In the genomic region with DNA sequence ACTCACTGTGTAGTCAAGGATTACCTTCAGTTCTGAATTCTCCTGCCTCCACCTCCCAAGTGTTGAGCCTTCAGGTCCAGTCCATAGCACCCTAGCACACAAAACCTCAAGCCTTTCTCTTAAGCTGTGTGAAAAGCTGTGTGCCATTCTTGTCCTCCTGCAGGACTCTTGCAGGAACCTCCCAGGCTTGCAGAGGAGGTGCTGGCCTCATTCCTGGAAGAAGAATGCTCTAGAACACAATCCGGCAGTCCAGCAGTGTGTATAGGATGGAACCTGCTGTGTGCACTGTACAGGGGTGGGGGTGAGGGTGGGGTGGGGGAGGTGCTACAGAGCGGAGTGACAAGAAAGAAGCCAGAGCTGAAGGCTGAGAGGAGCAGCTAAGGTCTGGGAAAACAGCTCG, we compare ENCODE assay signal across 26 mouse cellular contexts. TPM values are rescaled to one million over a fixed set of nuclear protein-coding genes. Genes with fewer than 3 reads are reported as not detected.
DNase-seq lines count a peak whose midpoint lies in the region; ATAC-seq lines count a peak whose summit lies in the region.
"Had no signal": no experiment of that assay in that cellular context is flagged by ENCODE, and none has a peak within 500 bp of the region (broad histone marks: within the 10 kb centered on the region; RNA-seq: fewer than 3 reads in every experiment).

No protein-coding gene starts in this region.

- no peak overlapping the region for H3K4me2 ChIP-seq in limb, embryonic 13.5 days (replicated peaks)
- H3K4me2 ChIP-seq: embryonic facial prominence, embryonic 13.5 days; embryonic facial prominence, embryonic 15.5 days; forebrain, embryonic 12.5 days had no signal

- DNase-seq in frontal cortex, postnatal 36 days (ENCODE audit: low spot score in 2 of 2), result no peak
- DNase-seq in limb, embryonic 10.5 days (ENCODE audit: low spot score), result no peak
- peak; percentile 58 for DNase-seq in brain, adult 2 months (ENCODE audit: low read depth, low spot score)
- no peak for DNase-seq in gastrocnemius, postnatal 36 days
- DNase-seq: adrenal gland, postnatal 10 days; adrenal gland, postnatal 25 days; B cell, adult 2 months; cerebellum, adult 11-12 months; cerebellum, adult 2 months; cerebellum, adult 9-10 months; cerebellum, postnatal 14 days; cerebellum, postnatal 36 days; embryo, embryonic 11 days had no signal

- no peaks in the 10 kb centered on the region for H3K27me3 ChIP-seq in limb, embryonic 13.5 days
- no peaks in the 10 kb centered on the region for H3K27me3 ChIP-seq in limb, embryonic 10.5 days (ENCODE audit: low read depth, poor library complexity, severe bottlenecking)
- H3K27me3 ChIP-seq: CH12.LX; embryonic facial prominence, embryonic 13.5 days; embryonic facial prominence, embryonic 15.5 days; forebrain, embryonic 12.5 days; Patski had no signal

- 63% methylated on average over 3 of the region's 3 CpGs for WGBS in limb, embryonic 13.5 days
- 87% methylated on average over 3 of the region's 3 CpGs for WGBS in limb, embryonic 10.5 days

- no peak overlapping the region for H3K9ac ChIP-seq in limb, embryonic 13.5 days
- H3K9ac ChIP-seq: embryonic facial prominence, embryonic 13.5 days; embryonic facial prominence, embryonic 15.5 days; forebrain, embryonic 12.5 days had no signal

- H3K36me3 ChIP-seq in limb, embryonic 13.5 days, result no peaks in the 10 kb centered on the region
- no peaks in the 10 kb centered on the region for H3K36me3 ChIP-seq in limb, embryonic 10.5 days
- H3K36me3 ChIP-seq: embryonic facial prominence, embryonic 13.5 days; embryonic facial prominence, embryonic 15.5 days; forebrain, embryonic 10.5 days; forebrain, embryonic 12.5 days had no signal

- H3K9me3 ChIP-seq in limb, embryonic 13.5 days, result no peaks in the 10 kb centered on the region
- no peaks in the 10 kb centered on the region for H3K9me3 ChIP-seq in limb, embryonic 10.5 days (replicated peaks)
- H3K9me3 ChIP-seq: embryonic facial prominence, embryonic 13.5 days; embryonic facial prominence, embryonic 15.5 days; forebrain, embryonic 10.5 days; forebrain, embryonic 12.5 days had no signal

- peak overlapping the region; percentile 34; the same call in 1 of the 2 replicates for H3K27ac ChIP-seq in limb, embryonic 13.5 days
- no peak overlapping the region for H3K27ac ChIP-seq in limb, embryonic 10.5 days
- H3K27ac ChIP-seq: embryonic facial prominence, embryonic 13.5 days; embryonic facial prominence, embryonic 15.5 days; forebrain, embryonic 10.5 days; forebrain, embryonic 12.5 days had no signal

- intact Hi-C loops in gastrocnemius, postnatal 36 days (cut with DNase I), result no loop called here

- peak; percentile 82 for ATAC-seq in frontal cortex, adult (ENCODE audit: low TSS enrichment)
- ATAC-seq in limb, embryonic 13.5 days (ENCODE audit: low FRiP score, low read depth), result no peak
- ATAC-seq: activated CD4-positive, CD25-positive, alpha-beta regulatory T cell, adult 4 months; CD4-positive, CD25-positive, alpha-beta regulatory T cell, adult 4 months; forebrain, embryonic 14.5 days; forebrain, embryonic 16.5 days; Patski had no signal

- H3K4me1 ChIP-seq in limb, embryonic 13.5 days, result no peaks in the 10 kb centered on the region
- H3K4me1 ChIP-seq in limb, embryonic 10.5 days, result 0 out of 2 replicates have a peak, but pooled peaks cover 5% of the 10 kb centered on the region
- H3K4me1 ChIP-seq: forebrain, embryonic 12.5 days had no signal

- no peak overlapping the region for H3K4me3 ChIP-seq in limb, embryonic 13.5 days
- H3K4me3 ChIP-seq in limb, embryonic 10.5 days, result no peak overlapping the region
- H3K4me3 ChIP-seq: embryonic facial prominence, embryonic 13.5 days; embryonic facial prominence, embryonic 15.5 days; erythroblast, embryonic 14.5 days; forebrain, embryonic 10.5 days; forebrain, embryonic 12.5 days had no signal

RNA-seq across cellular contexts. Expression of gene Tnrc18, which starts 30.7 kb away (rescaled TPM):
- polyA plus RNA-seq in limb, embryonic 13.5 days (2015; fragmentation: Nextera tagmentation; extraction: Ambion mirVana), result 37.4 and 37.7 TPM in 2 replicates
- polyA plus RNA-seq in limb, embryonic 10.5 days (2016; fragmentation: Nextera tagmentation; extraction: Ambion mirVana), result 24.7 and 39.0 TPM in 2 replicates
- total RNA-seq in gastrocnemius, postnatal 36 days (2021), result 10 to 100 TPM; 27.1 to 27.6 TPM

RNA-seq across cellular contexts. Expression of gene Fbxl18, which starts 47.1 kb away (rescaled TPM):
- 14.1 and 16.1 TPM in 2 replicates for polyA plus RNA-seq in limb, embryonic 13.5 days (2015; fragmentation: Nextera tagmentation; extraction: Ambion mirVana)
- polyA plus RNA-seq in limb, embryonic 10.5 days (2016; fragmentation: Nextera tagmentation; extraction: Ambion mirVana), result 20.9 and 22.8 TPM in 2 replicates
- total RNA-seq in gastrocnemius, postnatal 36 days (2021), result 1 to 10 TPM; 5.7 to 6.0 TPM

RNA-seq across cellular contexts. Expression of gene Actb, which starts 58.4 kb away (rescaled TPM):
- 15,880 and 15,896 TPM in 2 replicates for polyA plus RNA-seq in limb, embryonic 13.5 days (2015; fragmentation: Nextera tagmentation; extraction: Ambion mirVana)
- polyA plus RNA-seq in limb, embryonic 10.5 days (2016; fragmentation: Nextera tagmentation; extraction: Ambion mirVana), result 13,950 and 14,682 TPM in 2 replicates
- total RNA-seq in gastrocnemius, postnatal 36 days (2021), result 100 to 1,000 TPM; 427 to 440 TPM
